Mouse (Mus musculus) neural tube, embryonic 15.5 days (tissue): ENCODE measurements around the gene Prkaa1. TPM values are rescaled to one million over a fixed set of nuclear protein-coding genes. Genes with fewer than 3 reads are reported as not detected.
A peak's percentile ranks its signal among the peaks of the same experiment; 100 is the strongest.

Source experiments
- ATAC-seq: fragments of 200-750 bp; cut with Nextera tagmentation; 2 replicates; pipeline ENCODE4 v1.8.0; 2017; ENCODE audit warnings: mild to moderate bottlenecking, moderate TSS enrichment, moderate library complexity; ENCODE audit not compliant: low FRiP score
- H3K27ac ChIP-seq: fragments of 300-500 bp; sonication (generic); replicated peaks from 2 replicates; pipeline ENCODE4 v1.5.1; 2015; ENCODE audit warnings: mild to moderate bottlenecking, inconsistent platforms
- H3K27me3 ChIP-seq: fragments of 300-500 bp; sonication (generic); replicated peaks from 2 replicates; pipeline ENCODE4 v1.6.1; 2015; ENCODE audit warnings: inconsistent platforms
- H3K36me3 ChIP-seq: fragments of 300-500 bp; sonication (generic); 2 replicates; pipeline ENCODE4 v1.6.1; 2015; ENCODE audit warnings: inconsistent platforms
- H3K4me1 ChIP-seq: fragments of 300-500 bp; sonication (generic); 2 replicates; pipeline ENCODE4 v1.6.1; 2015; ENCODE audit warnings: inconsistent platforms
- H3K4me2 ChIP-seq: fragments of 300-500 bp; sonication (generic); 2 replicates; pipeline ENCODE4 v1.6.1; 2015; ENCODE audit warnings: inconsistent platforms, mild to moderate bottlenecking, moderate library complexity
- H3K4me3 ChIP-seq: fragments of 300-500 bp; sonication (generic); replicated peaks from 2 replicates; pipeline ENCODE4 v1.5.1; 2015; ENCODE audit warnings: mild to moderate bottlenecking, inconsistent platforms
- H3K9ac ChIP-seq: fragments of 300-500 bp; sonication (generic); replicated peaks from 2 replicates; pipeline ENCODE4 v1.6.1; 2015; ENCODE audit warnings: mild to moderate bottlenecking, inconsistent platforms
- H3K9me3 ChIP-seq: fragments of 300-500 bp; sonication (generic); replicated peaks from 2 replicates; pipeline ENCODE4 v1.6.1; 2016; ENCODE audit warnings: inconsistent platforms
- WGBS: fragments of 180-500 bp; shearing (Covaris S2); methylation state at CpG from one replicate; pipeline ENCODE4 v1.1.7; 2015; ENCODE audit warnings: mixed read lengths; 5-methylcytosine and 5-hydroxymethylcytosine counted together
- polyA plus RNA-seq: library from polyadenylated mRNA; unstranded; fragments of >200 nt; fragmentation: Nextera tagmentation; extraction: Ambion mirVana; gene quantifications from 2 replicates; pipeline ENCODE4 v1.2.1, GENCODE M21; 2015

Gene Prkaa1
- 14.5 and 16.9 TPM in 2 replicates for polyA plus RNA-seq

GRCm38 (mm10) chr15:5143361-5144020, at the start of gene Prkaa1:
Gene Prkaa1, plus strand, starts transcription at chr15:5143861.
- peak within 1 kb of the TSS; percentile 82 for H3K4me3 ChIP-seq
- H3K27me3 ChIP-seq, result no peaks in the 10 kb centered on the region
- under 1% methylated on average over 46 of the region's 80 CpGs for WGBS
- no peaks in the 10 kb centered on the region for H3K9me3 ChIP-seq
- peak within 1 kb of the TSS; percentile 67 for H3K9ac ChIP-seq
- peaks cover 20% of the 10 kb centered on the region for H3K4me1 ChIP-seq
- H3K4me2 ChIP-seq, result peak within 1 kb of the TSS; percentile 67
- no peaks in the 10 kb centered on the region for H3K36me3 ChIP-seq
- H3K27ac ChIP-seq, result peak within 1 kb of the TSS; percentile 92
- peak; percentile 94 for ATAC-seq

DNA sequence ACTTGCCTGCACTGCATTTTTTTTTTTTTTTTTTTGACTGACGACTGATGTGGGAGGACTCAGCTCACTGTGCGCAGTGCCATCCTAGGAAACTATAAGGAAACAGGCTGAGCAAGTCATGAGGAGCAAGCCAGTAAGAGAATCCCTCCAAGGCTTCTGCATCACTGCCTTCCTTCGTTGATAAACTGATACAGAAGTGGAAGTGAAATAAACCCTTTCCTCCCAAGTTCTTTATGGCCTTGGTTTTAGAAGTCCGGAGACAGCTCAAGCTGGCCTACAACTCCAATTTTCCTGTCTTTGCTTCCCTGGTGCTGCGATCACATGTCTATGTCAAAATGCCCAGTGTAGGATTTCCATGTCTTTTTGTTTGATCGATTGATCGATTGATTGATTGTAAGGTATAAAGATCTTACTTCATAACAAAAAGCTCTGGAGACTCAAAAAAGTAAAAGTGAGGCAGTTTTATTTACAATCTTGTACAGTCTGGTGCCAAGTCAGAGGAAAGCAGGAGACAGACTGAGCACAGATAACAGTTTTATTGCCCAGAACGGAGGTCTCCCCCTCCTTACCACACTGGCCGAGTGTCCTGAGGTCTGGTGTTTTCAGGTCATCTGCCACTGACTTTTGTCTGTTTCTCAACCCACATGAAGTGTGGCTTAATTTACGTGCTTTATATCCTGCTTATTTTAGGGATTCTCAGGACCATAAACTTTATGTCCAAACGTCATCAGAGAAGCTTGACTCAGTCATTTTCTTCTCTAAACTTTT, 47.9 kb upstream of the Prkaa1 start:
- H3K4me3 ChIP-seq, result no peak overlapping the region

DNA sequence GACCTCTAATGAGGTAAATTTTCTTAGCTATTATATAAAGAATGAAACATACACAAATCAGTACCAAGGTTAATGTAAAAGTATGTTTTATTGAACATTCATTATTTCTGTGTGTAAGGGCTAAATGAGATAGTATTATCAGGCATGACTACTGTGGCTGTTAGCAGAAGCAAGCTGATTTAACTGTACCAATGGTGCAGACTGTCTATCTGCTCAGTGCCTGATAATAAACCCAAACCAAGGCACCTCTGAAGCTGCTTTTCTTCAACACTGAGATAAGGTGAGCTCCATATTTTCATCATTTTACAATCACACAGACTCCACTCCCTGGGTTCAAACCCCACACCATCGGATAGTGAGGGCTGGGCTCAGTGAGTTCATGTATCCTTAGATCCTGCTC, 46.3 kb upstream of the Prkaa1 start:
- no peak overlapping the region for H3K4me3 ChIP-seq
- no peaks in the 10 kb centered on the region for H3K36me3 ChIP-seq
- no peak for ATAC-seq
- H3K9me3 ChIP-seq, result no peaks in the 10 kb centered on the region
- H3K27ac ChIP-seq, result no peak overlapping the region
- no peak overlapping the region for H3K4me2 ChIP-seq
- no peaks in the 10 kb centered on the region for H3K27me3 ChIP-seq
- H3K4me1 ChIP-seq, result no peaks in the 10 kb centered on the region
- WGBS, result 100% methylated on average over 1 of the region's 1 CpGs
- H3K9ac ChIP-seq, result no peak overlapping the region

More for the DNA sequence above, 47.9 kb upstream of the Prkaa1 start:
- 84% methylated on average over 11 of the region's 11 CpGs for WGBS
- Histone ChIP-seq H3K4me2 (no peak overlapping the region), H3K27me3 (no peaks in the 10 kb centered on the region), H3K9me3 (no peaks in the 10 kb centered on the region), H3K4me1 (no peaks in the 10 kb centered on the region), H3K9ac (no peak overlapping the region), H3K27ac (no peak overlapping the region), H3K36me3 (no peaks in the 10 kb centered on the region)
- no peak for ATAC-seq

DNA sequence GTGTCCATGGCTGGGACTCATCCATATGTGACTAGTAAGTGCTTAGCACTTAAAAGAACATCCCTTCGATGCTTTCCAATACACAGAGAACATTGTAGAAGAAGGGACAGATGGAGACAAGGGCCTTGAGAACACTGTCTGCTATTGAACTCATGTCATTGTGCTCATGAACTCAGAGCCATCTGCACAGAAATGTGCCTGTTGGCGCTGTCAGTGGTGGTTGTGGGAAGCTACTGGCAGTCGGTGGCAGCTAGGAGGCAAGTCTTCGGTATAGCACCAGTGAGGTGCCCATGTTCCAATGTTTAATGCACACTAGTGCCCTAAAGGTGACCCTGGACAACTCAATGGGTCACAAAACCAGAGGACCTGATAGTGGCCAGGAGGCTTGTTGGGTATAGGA, 41.3 kb upstream of the Prkaa1 start:
- Histone ChIP-seq H3K4me3 (no peak overlapping the region), H3K4me2 (no peak overlapping the region), H3K4me1 (no peaks in the 10 kb centered on the region), H3K9ac (no peak overlapping the region), H3K27me3 (no peaks in the 10 kb centered on the region), H3K36me3 (no peaks in the 10 kb centered on the region), H3K9me3 (no peaks in the 10 kb centered on the region), H3K27ac (no peak overlapping the region)
- 96% methylated on average over 4 of the region's 4 CpGs for WGBS
- no peak for ATAC-seq

- Histone ChIP-seq H3K27ac (no peak overlapping the region), H3K9me3 (no peaks in the 10 kb centered on the region), H3K36me3 (no peaks in the 10 kb centered on the region), H3K4me2 (no peak overlapping the region), H3K27me3 (no peaks in the 10 kb centered on the region), H3K4me3 (no peak overlapping the region), H3K9ac (no peak overlapping the region), H3K4me1 (no peaks in the 10 kb centered on the region)
- no peak for ATAC-seq
- WGBS, result 84% methylated on average over 6 of the region's 6 CpGs
Measured at GRCm38 (mm10) chr15:5105891-5106290, 37.8 kb upstream of the Prkaa1 start.

DNA sequence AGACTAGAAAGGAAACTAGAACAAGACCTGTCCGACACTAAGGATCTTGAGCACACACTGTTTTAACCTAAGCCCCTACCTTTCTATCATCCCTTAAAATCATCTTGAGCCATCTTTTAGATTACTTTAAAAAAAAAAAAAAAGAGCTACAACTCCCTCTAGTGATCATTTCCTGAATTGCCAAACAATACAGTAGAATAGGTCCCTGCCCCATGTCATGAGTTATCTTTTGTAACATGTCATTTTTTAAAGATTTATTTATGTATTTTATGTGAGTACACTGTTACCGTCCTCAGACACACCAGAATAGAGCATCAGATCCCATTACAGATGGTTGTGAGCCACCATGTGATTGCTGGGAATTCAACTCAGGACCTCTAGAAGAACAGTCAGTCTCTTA, 37.4 kb upstream of the Prkaa1 start:
- H3K27me3 ChIP-seq, result no peaks in the 10 kb centered on the region
- no peak overlapping the region for H3K27ac ChIP-seq
- no peaks in the 10 kb centered on the region for H3K4me1 ChIP-seq
- H3K4me3 ChIP-seq, result no peak overlapping the region
- H3K9ac ChIP-seq, result no peak overlapping the region
- H3K4me2 ChIP-seq, result no peak overlapping the region
- H3K36me3 ChIP-seq, result no peaks in the 10 kb centered on the region
- 55% methylated on average over 2 of the region's 2 CpGs for WGBS
- ATAC-seq, result no peak
- no peaks in the 10 kb centered on the region for H3K9me3 ChIP-seq

GRCm38 (mm10) chr15:5107686-5108654, 35.7 kb upstream of the Prkaa1 start, which contains the start of gene Card6:
Gene Card6, minus strand, starts transcription at chr15:5108539.
- no peaks in the 10 kb centered on the region for H3K9me3 ChIP-seq
- H3K4me1 ChIP-seq, result no peaks in the 10 kb centered on the region
- peak within 1 kb of the TSS; percentile 1; the same call in 1 of the 2 replicates for H3K4me2 ChIP-seq
- no peaks in the 10 kb centered on the region for H3K27me3 ChIP-seq
- H3K27ac ChIP-seq, result no peak within 1 kb of the TSS; the same call in 1 of the 2 replicates
- H3K4me3 ChIP-seq, result peak within 1 kb of the TSS; percentile 8; the same call in 1 of the 2 replicates
- no peak for ATAC-seq
- no peaks in the 10 kb centered on the region for H3K36me3 ChIP-seq
- H3K9ac ChIP-seq, result no peak within 1 kb of the TSS
- 75% methylated on average over 21 of the region's 21 CpGs for WGBS

- no peaks in the 10 kb centered on the region for H3K9me3 ChIP-seq
- H3K4me1 ChIP-seq, result no peaks in the 10 kb centered on the region
- ATAC-seq, result no peak
- no peaks in the 10 kb centered on the region for H3K36me3 ChIP-seq
- H3K27ac ChIP-seq, result no peak overlapping the region
- WGBS, result 82% methylated on average over 3 of the region's 3 CpGs
- no peak overlapping the region for H3K4me3 ChIP-seq
- no peaks in the 10 kb centered on the region for H3K27me3 ChIP-seq
- no peak overlapping the region for H3K4me2 ChIP-seq
- H3K9ac ChIP-seq, result no peak overlapping the region
Measured at GRCm38 (mm10) chr15:5108655-5109040, 35.0 kb upstream of the Prkaa1 start.

DNA sequence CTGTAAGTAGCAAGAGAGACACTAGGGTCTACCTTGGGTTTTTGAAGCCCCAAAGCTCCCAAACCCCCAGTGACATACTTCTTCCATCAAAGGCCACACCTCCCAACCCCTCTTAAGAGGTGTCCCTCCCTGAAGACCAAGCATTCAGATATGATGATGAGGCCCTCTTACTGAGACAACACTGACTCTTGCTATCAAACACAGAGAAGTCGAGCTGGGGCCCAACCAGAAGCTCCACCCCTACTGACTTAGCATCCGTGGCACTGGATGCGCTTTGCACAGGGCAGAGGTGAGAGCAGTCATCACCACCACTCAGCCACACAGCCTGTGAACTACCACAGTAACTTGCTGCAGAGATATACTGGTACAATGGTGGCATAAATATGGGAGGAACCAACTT, 31.0 kb upstream of the Prkaa1 start:
- no peak overlapping the region for H3K4me2 ChIP-seq
- WGBS, result 82% methylated on average over 3 of the region's 3 CpGs
- no peaks in the 10 kb centered on the region for H3K9me3 ChIP-seq
- H3K27me3 ChIP-seq, result no peaks in the 10 kb centered on the region
- 0 out of 2 replicates have a peak, but pooled peaks cover 2% of the 10 kb centered on the region for H3K36me3 ChIP-seq
- ATAC-seq, result no peak
- no peak overlapping the region for H3K27ac ChIP-seq
- no peak overlapping the region for H3K4me3 ChIP-seq
- peaks cover 18% of the 10 kb centered on the region for H3K4me1 ChIP-seq
- no peak overlapping the region for H3K9ac ChIP-seq

DNA sequence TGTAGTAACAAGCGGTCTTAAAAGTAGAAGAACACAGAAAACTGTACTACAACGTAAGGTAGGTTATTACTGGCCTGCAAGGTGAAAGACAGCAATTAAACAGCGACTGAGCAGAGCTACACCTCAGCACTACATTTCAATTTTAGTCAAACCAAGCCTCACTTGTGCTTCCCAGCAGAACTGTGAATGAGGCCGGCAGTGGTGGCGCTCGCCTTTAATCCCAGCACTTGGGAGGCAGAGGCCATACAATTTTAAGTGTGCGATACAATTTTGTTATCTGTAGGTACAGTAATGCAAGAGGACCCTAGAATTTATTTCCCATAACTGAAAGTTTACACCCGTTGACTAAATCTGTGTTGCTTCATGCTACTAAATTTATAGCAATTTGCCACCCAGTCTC, 28.5 kb upstream of the Prkaa1 start:
- Histone ChIP-seq H3K4me2 (peak overlapping the region; percentile 80), H3K4me1 (peaks cover 29% of the 10 kb centered on the region), H3K27ac (peak overlapping the region; percentile 87; the same call in 1 of the 2 replicates), H3K36me3 (peaks cover 24% of the 10 kb centered on the region), H3K9me3 (no peaks in the 10 kb centered on the region), H3K9ac (peak overlapping the region; percentile 72; the same call in 1 of the 2 replicates), H3K27me3 (no peaks in the 10 kb centered on the region), H3K4me3 (peak overlapping the region; percentile 95; the same call in 1 of the 2 replicates)
- no peak for ATAC-seq
- 67% methylated on average over 8 of the region's 8 CpGs for WGBS
